Mouse (Mus musculus) layer of hippocampus, adult 9-10 months (tissue): ENCODE data around the gene Susd4.
A peak's percentile ranks its signal among the peaks of the same experiment; 100 is the strongest.

Experiments used
- DNase-seq: peaks from one replicate; pipeline ENCODE4 v3.0.0; 2022; ENCODE audit warnings: low spot score

Gene Susd4

DNA sequence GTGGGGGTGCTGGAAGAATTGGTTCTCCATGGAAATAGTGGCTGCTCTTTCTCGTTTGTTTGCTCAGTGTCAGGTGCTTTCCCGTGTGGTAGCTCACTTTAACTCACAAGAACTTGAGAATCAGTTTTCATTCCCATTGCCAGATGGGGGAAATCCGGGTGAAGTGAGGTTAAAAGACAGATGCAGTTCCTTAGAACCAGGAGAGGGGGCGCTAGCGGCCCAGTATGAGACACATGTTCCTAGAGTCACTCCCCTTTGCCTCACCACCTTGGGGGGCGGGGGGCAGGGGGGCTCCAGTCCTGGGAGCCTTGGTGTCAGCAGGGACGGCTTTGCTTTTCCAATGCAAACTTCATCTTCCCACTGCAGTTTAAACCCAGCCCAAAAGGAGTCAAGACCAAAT lies 23.4 kb downstream of the Susd4 start:
- no peak for DNase-seq

DNA sequence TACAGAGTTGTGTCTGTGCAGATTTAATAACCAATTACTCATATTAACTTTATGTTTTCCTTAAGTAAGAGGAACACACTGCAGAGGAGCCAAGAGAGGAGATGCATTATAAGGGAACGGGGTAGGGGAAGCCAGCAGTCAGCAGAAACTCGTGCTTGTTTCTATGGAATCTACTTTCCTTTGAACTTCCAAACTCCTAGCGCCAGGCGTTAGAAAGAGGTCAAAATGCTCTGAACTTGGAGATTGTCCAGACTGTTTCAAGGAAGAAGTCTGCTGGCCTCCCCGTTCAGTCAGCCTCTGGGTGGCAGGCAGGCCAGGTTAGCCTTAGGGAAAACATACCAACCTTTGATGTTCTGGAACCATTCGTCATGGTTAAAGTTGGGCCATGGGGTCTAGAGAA lies 25.2 kb downstream of the Susd4 start:
- DNase-seq, result no peak

DNA sequence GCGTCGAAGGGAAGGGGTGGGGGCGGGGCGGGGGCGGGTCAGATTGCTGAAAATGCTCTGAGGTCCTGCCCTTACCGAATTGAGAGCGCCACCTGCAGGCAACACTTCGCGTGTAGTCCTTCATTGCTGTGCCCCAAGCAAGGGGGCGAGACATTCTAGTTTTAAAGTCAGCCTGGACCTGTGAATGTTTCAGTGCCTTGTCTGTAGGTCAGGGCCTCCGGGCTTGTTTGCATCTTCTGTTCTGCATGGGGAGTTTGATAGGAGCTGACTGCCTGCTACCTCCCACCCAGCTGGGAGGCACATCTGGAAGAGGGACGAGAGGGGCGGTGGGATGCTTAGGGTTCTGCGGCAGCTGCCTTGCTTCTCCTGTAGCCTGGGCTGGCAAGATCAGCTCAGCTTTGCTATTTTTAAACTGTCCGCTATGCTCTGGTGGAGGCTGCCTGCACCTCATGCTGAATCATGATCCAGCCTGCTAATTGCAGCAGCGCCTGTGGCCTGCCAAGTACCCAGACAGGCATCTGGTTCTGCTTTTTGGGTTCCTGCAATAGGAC lies 28.9 kb downstream of the Susd4 start:
- peak; percentile 54 for DNase-seq

DNA sequence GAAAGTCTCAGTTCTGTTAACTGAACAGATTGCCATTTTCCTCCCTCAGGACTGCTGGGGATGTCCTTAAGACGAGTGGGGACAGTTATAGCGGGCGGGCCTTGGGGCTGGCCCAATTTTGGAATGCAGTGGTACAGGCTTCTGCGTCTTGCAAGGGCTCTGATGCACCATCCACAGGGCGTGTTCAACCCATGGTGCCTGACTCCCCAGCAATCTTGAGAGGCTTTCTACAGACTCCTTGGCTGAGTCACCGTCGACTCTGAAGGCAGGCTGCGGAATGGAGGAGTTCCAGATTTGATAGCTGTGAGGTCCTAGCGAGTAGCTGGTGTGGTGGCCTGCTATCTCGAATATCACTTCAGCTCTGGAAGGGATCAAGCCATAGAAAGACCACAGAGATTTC lies 30.6 kb downstream of the Susd4 start:
- DNase-seq, result no peak

DNA sequence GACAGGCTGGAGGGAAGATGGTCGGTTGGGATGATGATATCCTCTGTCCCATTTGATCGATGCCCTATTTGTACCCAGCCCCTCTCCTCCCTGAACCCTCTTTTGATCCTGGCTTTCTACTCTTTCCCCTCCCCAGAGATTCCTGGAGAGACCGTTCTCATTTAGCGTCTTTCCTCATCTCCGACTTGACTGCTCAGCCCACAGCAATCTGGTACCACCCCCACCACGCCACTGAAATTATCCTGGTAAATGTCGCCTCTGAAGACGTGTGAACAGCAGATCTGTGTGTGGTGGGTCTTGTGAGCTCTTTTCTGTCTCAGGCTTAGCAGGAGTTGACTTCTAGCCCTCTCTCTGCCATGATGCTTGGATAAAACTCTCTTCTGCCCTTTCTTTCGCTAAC lies 31.0 kb downstream of the Susd4 start:
- no peak for DNase-seq

DNA sequence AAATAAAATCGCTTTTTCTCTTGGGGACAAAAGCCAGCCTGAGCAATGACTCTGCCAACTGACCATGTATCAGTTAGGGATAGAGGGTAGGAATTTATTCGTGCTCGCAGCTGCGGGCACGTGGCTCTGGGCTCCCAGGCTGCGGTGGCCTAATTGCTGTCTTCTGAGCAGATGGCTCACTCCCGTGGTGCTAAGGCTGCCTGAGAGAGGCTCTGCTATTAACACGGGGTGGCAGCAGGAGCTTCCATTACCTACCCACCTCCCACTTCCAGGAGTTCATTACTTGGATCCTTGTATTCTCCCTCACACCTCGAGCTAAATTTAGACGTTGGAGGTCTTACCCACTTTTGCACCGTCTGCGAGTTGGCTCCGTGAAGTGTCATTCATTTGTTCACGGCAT lies 33.4 kb downstream of the Susd4 start:
- DNase-seq, result no peak

DNA sequence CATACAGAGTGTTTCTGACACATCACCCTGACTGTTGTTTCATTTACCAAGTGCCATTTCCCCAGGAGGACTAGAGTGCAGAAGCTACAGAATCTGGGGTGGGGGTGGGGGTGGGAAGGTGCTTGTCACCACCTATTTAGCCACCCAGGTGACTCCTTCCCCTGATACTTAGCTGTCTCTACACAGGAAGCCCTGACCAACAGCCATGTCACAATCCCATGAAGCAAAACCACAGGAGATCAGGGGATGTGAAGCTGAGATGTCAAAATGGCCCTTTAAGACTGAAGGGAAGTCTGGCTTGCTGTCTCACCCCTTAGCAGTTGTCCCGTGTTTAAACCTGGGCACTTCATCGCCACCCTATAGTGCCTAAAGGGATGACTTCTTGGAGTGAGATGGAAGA lies 37.9 kb downstream of the Susd4 start:
- DNase-seq, result no peak

DNA sequence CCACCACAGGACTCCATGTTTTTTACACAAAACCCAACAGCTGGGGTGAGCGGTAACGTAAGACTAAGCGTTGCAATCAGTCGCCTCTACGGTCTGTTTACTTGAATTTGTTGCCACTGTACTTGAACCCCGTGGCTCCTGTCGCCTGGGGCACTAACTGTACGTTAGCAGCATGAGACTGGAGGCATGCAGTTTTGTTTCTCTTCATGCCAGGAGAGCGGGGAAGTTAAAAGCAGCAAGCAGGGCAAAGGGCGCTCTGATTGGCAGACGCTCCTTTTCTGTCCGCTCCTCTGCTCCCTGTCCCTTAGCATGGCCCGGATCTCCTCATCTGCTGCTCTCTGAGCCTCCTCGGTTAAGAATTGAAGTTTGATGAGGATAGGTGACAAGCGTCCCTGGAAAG lies 39.2 kb downstream of the Susd4 start:
- DNase-seq, result no peak

DNA sequence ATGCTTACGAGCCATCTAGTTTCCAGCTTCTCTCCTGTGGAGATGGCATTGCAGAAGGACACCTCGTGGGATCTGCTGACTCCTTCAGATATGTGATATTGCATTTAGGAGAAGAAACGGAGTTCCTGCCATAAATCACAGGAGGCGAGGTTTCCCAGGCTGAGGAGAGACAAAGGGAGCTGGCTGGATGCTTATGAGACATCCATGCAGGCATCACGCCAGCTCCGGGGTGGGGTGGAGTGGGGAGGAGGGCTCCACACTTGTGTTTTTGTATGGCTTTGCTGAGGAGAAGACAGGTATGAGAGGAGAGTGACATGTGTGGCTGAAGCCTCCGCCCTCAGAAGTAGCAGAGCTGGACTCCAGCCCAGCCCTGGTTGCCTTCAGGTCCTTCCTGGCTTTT lies 50.3 kb downstream of the Susd4 start:
- DNase-seq, result no peak

DNA sequence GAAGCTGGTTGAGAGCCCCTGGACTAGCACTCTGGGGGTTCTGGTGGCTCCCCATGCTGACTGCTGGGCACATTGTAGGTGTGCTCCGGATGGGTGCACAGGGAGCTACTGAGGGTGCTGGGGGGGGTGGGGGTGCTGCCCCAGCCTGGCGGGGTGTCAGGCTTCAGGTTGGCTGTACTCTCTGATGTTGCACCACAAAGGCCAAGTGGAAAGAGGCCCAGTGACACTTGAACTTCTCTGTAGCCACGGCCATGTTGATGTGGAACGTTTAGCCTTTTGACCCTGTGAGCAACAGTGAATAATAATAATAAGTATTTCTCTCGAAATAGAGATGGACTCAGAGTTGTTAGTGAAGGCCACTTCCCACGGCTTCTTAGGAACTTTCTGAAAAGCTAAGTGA lies 50.9 kb downstream of the Susd4 start:
- DNase-seq, result no peak

DNA sequence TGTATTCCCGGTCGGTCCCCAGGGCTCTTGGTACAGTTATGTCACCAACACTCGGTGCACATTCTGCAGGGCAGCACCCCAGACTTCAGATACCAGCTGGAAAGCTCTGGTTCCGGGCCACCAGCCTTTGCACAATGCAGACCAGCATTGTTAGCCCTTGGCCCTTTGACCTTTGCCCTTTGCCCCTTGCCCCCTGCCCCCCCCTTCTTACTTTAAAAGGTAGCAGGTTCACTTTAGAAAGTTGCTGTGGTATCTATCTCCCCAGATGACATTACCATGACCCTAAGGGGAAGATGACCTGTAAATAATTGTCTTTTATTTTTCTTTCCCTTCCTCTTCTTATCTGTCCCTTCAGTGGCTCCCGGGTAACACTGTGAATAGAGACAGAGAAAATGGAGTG lies 53.4 kb downstream of the Susd4 start:
- DNase-seq, result no peak

DNA sequence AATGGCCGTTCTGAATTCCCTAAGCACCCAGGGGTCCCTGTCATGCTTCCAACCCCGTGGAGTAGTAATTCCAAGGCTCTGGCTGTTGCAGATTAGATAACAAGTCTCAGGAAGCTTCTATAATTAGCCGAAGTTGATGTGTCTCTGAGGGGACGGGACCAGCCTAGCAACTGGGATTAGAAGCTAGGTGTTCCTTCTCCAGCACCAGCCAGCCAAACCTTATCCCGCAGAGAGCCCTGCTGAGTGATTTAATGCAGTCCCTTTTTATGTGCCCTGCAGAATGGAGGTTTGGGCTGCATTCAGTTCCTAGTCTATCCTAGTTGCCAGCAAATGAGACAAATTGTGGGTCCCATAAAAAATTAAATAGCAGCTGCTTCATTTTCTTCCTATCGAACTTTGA lies 54.0 kb downstream of the Susd4 start:
- no peak for DNase-seq

DNA sequence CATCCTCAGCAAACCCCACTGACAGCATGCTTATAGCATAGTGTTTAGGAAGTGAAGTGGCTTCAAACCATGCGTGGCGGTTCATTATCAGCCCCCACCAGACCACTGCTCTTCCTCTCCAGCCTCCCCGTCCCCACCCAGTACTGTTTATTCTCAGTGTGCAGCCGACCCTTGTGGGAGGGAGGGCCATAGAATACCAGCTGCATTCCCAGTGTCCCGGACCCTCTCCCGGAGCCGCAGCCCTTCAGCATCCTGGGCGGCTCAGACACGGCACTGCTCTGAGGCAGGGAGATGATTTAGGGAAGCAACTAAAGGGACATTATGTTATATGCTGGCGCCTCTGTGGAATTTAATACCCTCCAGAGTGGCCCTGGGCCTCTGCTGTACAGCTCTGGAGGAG lies 55.3 kb downstream of the Susd4 start:
- no peak for DNase-seq

DNA sequence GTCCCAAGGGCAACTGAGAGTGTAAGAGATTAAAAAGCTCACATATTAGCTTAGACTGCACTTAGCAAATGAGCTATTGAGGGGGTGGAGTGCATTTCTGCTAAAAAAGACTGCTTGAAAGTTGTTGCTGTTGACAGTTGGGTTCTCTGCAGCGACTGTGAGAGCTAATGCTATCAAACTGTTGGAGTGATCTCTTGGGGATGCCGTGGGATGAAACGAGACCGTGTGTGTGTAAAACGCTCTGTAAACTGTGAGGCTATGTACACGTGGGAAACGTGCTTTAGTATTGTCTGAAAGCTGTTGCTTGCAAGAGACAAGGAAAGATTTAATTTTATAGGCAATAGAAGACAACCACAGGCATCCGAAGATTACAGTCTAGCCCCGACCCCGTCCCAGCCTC lies 59.1 kb downstream of the Susd4 start:
- DNase-seq, result no peak

DNA sequence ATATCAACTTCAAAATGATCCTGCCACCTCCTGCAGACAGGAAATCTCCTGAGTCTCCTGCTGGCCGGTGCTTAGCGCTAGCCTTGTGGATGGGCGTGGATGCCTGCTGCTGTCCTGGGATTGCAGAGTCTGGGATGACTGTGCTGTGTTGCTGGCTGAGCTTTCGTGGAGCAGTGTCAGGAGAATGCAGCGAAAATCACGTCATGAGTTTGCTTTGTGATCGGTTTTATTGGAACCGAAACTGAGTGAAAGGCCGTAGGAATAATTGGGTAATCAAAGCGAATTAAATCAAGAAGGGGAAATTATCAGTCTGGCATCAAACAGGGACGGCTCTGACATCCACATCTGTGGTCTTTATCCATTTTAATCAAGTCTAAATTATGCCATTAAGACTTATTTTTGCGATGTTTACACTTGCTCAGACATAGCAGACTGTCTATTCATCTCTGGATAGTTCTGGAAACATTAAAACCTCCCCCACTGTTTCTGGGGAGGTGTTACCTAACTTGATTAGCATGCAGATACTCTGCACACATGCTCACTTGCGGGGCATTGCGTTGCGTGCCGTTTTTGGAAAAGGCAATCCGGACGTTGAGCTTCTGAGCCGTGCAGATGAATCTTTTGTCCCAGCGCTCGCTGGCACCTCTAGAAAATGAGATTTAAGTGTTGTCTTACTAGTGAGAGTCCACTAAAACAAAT lies 60.2 kb downstream of the Susd4 start:
- no peak for DNase-seq

DNA sequence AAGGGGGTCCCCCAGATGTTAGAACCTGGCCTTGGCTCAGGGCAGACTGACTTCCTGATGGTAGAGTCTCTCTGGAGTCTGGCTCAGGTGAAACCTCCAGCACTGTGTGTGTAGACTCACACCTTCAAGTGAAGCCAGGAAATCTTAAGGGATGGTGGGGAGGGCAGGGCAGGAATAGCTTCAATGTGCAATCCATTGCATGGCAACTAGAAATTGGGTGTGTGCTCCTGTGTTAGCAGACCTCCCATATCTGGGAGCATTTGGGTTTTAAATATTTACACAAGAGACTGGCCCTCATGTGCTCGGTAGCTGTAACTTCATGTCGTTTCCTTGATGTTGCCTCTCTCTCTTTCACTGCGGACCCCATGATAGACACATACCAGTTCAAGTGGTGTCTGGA lies 62.9 kb downstream of the Susd4 start:
- DNase-seq, result no peak

DNA sequence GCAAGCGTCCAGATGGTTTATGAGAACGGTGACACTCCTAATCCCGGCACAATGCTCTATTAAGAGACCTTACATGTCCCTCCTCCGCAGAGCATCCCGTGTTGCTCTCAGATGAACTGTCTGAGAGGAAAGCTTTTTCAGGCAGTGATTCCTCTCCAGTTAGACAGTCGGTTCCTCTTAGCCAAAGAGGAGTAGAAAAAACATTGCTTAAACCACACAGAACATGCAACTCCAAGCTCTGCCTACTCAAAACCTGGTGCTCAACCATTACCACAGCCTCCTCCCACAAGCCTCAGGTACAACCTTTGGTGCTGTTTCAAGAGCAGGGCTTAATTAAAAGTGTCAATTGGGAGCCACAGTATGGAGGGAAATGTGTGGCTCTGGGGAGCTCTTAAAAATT lies 74.4 kb downstream of the Susd4 start:
- DNase-seq, result no peak

DNA sequence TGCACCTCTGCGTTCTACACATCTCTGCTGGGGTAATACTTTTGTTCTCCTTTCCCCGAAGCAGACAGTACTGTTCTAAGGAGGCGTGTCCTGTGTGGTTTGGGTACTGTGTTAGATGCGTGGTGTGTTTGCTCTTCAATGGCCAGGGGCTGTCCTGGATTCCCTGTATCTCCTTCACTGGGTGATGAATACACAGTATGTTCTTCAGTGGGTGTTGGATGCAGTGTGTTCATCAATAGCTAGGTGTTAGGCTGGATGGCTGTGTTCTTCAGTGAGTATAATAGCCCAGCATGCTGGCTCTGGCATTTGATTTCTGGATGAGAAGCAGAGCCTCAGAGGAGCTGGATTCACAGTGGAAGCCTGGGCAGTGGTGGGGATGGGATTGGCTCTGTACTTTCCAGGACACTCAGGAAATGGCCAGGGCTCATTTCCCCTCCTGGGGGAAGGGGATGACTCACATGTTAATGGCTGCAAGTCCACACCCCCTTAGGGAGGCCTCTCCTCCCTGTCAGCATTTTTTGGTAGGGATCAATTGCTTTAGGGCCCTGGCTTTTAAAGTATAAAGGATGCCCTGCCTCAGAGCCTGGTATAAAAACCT lies 75.8 kb downstream of the Susd4 start:
- DNase-seq, result no peak

DNA sequence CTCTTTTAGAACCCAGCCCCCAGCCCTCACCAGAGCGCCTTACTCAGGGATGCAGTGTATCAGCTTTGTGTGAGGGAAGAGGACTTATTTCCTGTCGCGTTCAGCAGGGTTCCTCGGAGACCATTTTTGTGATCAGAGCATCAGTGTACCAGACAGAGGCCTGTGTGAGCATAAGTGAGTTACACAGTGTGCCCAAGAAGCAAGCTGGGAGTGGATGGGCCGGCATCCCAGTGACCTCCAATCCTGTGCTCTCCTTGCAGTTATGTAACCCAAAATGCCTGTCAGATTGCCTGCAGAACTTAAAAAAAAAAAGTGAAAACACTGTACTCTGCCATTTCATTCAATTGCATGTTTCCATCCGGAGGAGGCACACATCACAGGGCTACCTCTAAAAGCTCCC lies 76.4 kb downstream of the Susd4 start:
- DNase-seq, result no peak

DNA sequence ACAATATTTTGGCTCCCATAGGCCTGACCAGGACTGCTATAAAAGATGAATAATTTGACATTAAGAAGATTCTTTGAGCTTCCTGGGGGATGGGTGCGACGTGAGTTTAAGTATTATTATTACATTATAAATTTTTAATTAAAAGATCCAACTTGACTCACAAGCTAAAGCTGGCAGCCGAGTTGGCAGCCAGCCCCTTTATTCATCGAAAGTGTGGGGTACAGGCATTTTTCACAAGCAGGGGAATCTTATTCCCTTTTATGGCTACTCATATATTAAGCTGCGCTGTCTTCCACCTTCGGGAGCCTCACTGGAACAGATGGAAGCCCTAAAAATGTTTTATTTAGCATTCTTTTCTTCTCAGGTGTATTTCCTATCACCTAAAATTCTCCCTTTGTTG lies 76.9 kb downstream of the Susd4 start:
- no peak for DNase-seq

DNA sequence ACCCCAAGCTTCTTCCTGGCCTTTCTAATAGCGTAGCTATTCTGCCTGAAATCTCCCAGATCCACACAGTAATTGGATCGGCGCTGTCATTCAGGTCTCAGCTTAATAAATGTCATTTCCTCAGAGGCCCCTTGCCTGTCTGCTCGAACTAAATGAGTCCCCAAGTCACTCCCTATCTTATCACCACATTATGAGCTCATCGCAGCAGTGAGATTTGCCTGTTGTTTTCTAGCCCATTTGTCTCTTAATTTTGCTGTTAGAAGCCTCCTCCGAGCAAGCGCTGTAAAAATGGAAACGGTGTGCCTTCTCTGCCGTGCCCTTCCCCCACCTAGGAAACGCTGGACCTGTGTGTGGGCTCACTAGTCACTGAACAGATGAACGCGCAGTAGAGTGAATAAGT lies 85.9 kb downstream of the Susd4 start:
- DNase-seq, result no peak

DNA sequence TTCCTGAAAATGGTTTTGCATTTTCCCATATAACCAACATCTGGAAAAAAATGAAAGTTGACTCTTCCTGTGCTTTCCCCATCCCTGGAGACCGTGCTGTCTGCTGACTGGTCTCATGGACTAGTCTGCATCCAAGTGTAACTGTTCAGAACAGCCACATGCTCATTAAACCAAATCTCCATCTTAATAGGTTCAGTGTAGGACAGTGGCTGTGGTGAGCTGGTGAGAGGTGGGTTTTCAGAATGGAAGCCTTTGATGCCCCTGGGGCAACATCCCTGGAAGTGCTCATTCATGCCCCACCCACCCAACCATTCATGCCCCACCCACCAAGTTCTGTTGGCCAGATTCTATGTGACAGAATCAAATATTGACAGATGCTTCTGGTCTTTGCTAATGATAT lies 86.4 kb downstream of the Susd4 start:
- no peak for DNase-seq

DNA sequence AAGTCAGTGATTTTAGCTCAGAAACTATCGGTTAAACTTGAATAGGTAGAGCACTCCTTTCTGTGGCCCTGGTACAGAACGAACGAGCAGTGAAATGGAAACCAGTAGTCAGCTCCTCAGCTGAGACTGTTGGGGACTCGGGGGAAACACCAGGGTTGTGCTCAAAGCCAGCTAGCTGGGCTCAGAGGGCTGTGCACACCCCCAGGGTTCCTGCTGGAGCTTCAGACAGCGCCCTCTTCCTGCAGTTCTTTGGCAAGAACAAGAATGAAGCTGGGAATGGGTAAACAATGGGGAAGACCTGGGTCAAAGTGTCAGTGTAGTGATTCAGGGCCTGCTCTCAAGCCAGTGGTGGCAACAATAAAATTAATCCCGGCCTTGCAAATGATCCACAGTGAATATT lies 88.5 kb downstream of the Susd4 start:
- DNase-seq, result no peak

DNA sequence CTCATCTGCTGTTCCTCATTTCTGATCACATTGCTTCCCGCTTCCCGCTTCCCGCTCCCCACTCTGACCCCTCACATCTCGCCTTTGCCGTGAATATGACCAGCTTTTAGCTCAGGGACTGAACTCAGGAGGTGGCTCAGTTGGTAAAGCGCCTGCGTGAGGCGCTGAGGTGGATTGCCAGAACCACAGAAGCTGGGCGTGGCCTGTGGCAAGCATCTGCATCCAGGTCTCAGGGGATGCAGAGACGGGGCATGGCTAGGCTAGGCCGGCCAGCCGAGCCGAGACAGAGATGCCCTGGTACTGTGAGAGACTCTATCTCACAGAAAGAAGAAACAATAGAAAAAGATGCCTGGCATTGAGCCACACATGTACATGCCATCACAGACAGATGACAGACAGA lies 93.0 kb downstream of the Susd4 start:
- DNase-seq, result no peak
